Mouse (Mus musculus) testis, adult 2 months (tissue): ENCODE results near the gene Cox19. TPM values are rescaled to one million over a fixed set of nuclear protein-coding genes. Genes with fewer than 3 reads are reported as not detected.
"Not testable (repeated sequence)": the region's sequence is repeated elsewhere in the genome, so short reads cannot be mapped to it uniquely, and the experiment has no call there.

ENCODE experiments used
- H3K27ac ChIP-seq: fragments of 200-500 bp; 2 replicates; pipeline ENCODE4 v1.5.1; 2012; ENCODE audit warnings: low read depth, low read length; ENCODE audit not compliant: control insufficient read depth, insufficient read depth
- H3K27me3 ChIP-seq: fragments of 200-500 bp; 2 replicates; pipeline ENCODE4 v1.6.1; 2012; ENCODE audit warnings: mild to moderate bottlenecking, low read length, moderate library complexity; ENCODE audit not compliant: control insufficient read depth, insufficient read depth
- H3K36me3 ChIP-seq: fragments of 200-500 bp; 2 replicates; pipeline ENCODE4 v1.6.1; 2012; ENCODE audit warnings: mild to moderate bottlenecking, low read length; ENCODE audit not compliant: control insufficient read depth, insufficient read depth
- H3K4me1 ChIP-seq: fragments of 200-500 bp; 2 replicates; pipeline ENCODE4 v1.6.1; 2012; ENCODE audit warnings: low read length; ENCODE audit not compliant: control insufficient read depth, insufficient read depth
- H3K4me3 ChIP-seq: fragments of 200-500 bp; 2 replicates; pipeline ENCODE4 v1.5.1; 2012; ENCODE audit warnings: low read depth, mild to moderate bottlenecking, low read length, moderate library complexity, mixed read lengths; ENCODE audit not compliant: control insufficient read depth
- CTCF ChIP-seq: fragments of 200-500 bp; IDR thresholded peaks from 2 replicates; pipeline ENCODE4 v1.5.1; 2012; ENCODE audit warnings: low read depth, mild to moderate bottlenecking, inconsistent platforms, low read length, moderate library complexity; ENCODE audit not compliant: control insufficient read depth, insufficient read depth, insufficient replicate concordance
- POLR2A ChIP-seq: fragments of 200-500 bp; IDR thresholded peaks from 2 replicates; pipeline ENCODE4 v1.6.1; 2012; ENCODE audit warnings: low read depth, mild to moderate bottlenecking, inconsistent platforms, low read length, moderate library complexity; ENCODE audit not compliant: control insufficient read depth
- polyA plus RNA-seq: library from polyadenylated mRNA; depleted of rRNA; stranded (reverse); fragments of >200 nt; gene quantifications from 2 replicates; pipeline ENCODE4 v1.2.3, GENCODE M21; 2012

The Cox19 gene
- polyA plus RNA-seq, 1 experiment: 42.2 TPM

GRCm38 (mm10) chr5:139392219-139393196, 41.3 kb upstream of the Cox19 start:
- TF ChIP-seq CTCF: no peak
- TF ChIP-seq POLR2A: no peak
- no peaks in the 10 kb centered on the region for H3K27me3 ChIP-seq
- no peaks in the 10 kb centered on the region; the same call in 1 of the 2 replicates for H3K4me1 ChIP-seq
- H3K27ac ChIP-seq: no peak overlapping the region
- H3K4me3 ChIP-seq: no peak overlapping the region
- no peaks in the 10 kb centered on the region for H3K36me3 ChIP-seq

GRCm38 (mm10) chr5:139391309-139391990, 40.2 kb upstream of the Cox19 start:
- Histone ChIP-seq H3K27ac (no peak overlapping the region), H3K4me3 (no peak overlapping the region), H3K27me3 (no peaks in the 10 kb centered on the region), H3K36me3 (no peaks in the 10 kb centered on the region), H3K4me1 (no peaks in the 10 kb centered on the region; the same call in 1 of the 2 replicates)
- TF ChIP-seq POLR2A (no peak), CTCF (no peak)

GRCm38 (mm10) chr5:139390324-139391119, 39.3 kb upstream of the Cox19 start:
- not testable (repeated sequence) for H3K36me3 ChIP-seq, H3K4me3 ChIP-seq, H3K27ac ChIP-seq, H3K4me1 ChIP-seq, H3K27me3 ChIP-seq

- H3K27me3 ChIP-seq: no peaks in the 10 kb centered on the region
- H3K36me3 ChIP-seq: no peaks in the 10 kb centered on the region
- no peaks in the 10 kb centered on the region; the same call in 1 of the 2 replicates for H3K4me1 ChIP-seq
- H3K4me3 ChIP-seq: no peak overlapping the region
- 0 out of 2 replicates have a peak, but pooled peaks have one; percentile 15 for TF ChIP-seq POLR2A
- no peak for TF ChIP-seq CTCF
- no peak overlapping the region for H3K27ac ChIP-seq
Observed at GRCm38 (mm10) chr5:139389676-139390061, 38.5 kb upstream of the Cox19 start.

GRCm38 (mm10) chr5:139388694-139389675, 37.8 kb upstream of the Cox19 start:
- Histone ChIP-seq H3K27ac (no peak overlapping the region), H3K36me3 (no peaks in the 10 kb centered on the region), H3K4me1 (no peaks in the 10 kb centered on the region; the same call in 1 of the 2 replicates), H3K27me3 (no peaks in the 10 kb centered on the region), H3K4me3 (no peak overlapping the region)
- TF ChIP-seq POLR2A (no peak), CTCF (no peak)

- H3K4me1 ChIP-seq: no peaks in the 10 kb centered on the region; the same call in 1 of the 2 replicates
- no peaks in the 10 kb centered on the region for H3K27me3 ChIP-seq
- H3K4me3 ChIP-seq: no peak overlapping the region
- H3K36me3 ChIP-seq: no peaks in the 10 kb centered on the region
- H3K27ac ChIP-seq: no peak overlapping the region
- TF ChIP-seq CTCF: no peak
- TF ChIP-seq POLR2A: no peak
Observed at GRCm38 (mm10) chr5:139388195-139388570, 37.0 kb upstream of the Cox19 start.
